Mouse (Mus musculus) left cerebral cortex, adult 8-10 months (tissue): ENCODE data around the gene Adap1. TPM values are rescaled to one million over a fixed set of nuclear protein-coding genes. Genes with fewer than 3 reads are reported as not detected.

Source experiments
- DNase-seq, 2 experiments: peaks; one replicate each; pipeline ENCODE4 v3.0.0; 2022; ENCODE audit warnings: low spot score in 2 of 2
- microRNA-seq, 2 experiments: library from miRNA; unstranded; fragments of <30 nt; microRNA quantifications; one replicate each; pipeline ENCODE4 v1.2.0; 2022
- total RNA-seq, 4 experiments: library from RNA; stranded (reverse); gene quantifications; 2 replicates each; pipeline ENCODE4 v1.2.4; 2022

Gene Adap1
- total RNA-seq, 4 experiments from 2014 or later: 207 to 227 (median 217) TPM

GRCm38 (mm10) chr5:139252081-139252909 lies 73.1 kb downstream of the Adap1 start, which contains the start of gene Get4:
TSS of gene Get4 (plus strand) at chr5:139252324.
- DNase-seq: peak; percentile 94 to 99

- no peak for DNase-seq
Observed at GRCm38 (mm10) chr5:139251736-139252080, 73.7 kb downstream of the Adap1 start.

GRCm38 (mm10) chr5:139251279-139251678 lies 74.1 kb downstream of the Adap1 start:
- DNase-seq: peak in 1 of 2 experiments; percentile 33

- no peak for DNase-seq
Observed at GRCm38 (mm10) chr5:139248846-139249245, 76.6 kb downstream of the Adap1 start.

GRCm38 (mm10) chr5:139247767-139248166 lies 77.7 kb downstream of the Adap1 start:
- DNase-seq: no peak

GRCm38 (mm10) chr5:139243384-139243783 lies 82.0 kb downstream of the Adap1 start:
- no peak for DNase-seq

- DNase-seq: no peak
Observed at GRCm38 (mm10) chr5:139241022-139241761, 84.2 kb downstream of the Adap1 start.

- DNase-seq: no peak
Observed at GRCm38 (mm10) chr5:139237436-139237835, 88.0 kb downstream of the Adap1 start.

- DNase-seq: no peak
Observed at GRCm38 (mm10) chr5:139234423-139234822, 91.0 kb downstream of the Adap1 start.

- DNase-seq: no peak
Observed at GRCm38 (mm10) chr5:139232083-139232482, 93.3 kb downstream of the Adap1 start.

GRCm38 (mm10) chr5:139229716-139230115 lies 95.7 kb downstream of the Adap1 start:
- DNase-seq: no peak

GRCm38 (mm10) chr5:139228318-139228717 lies 97.1 kb downstream of the Adap1 start:
- no peak for DNase-seq

- DNase-seq: no peak
Observed at GRCm38 (mm10) chr5:139227645-139228044, 97.8 kb downstream of the Adap1 start.

GRCm38 (mm10) chr5:139227236-139227635 lies 98.2 kb downstream of the Adap1 start:
- no peak for DNase-seq

- no peak for DNase-seq
Observed at GRCm38 (mm10) chr5:139223331-139223730, 102.1 kb downstream of the Adap1 start.

Small RNA genes within 50 kb of the gene (microRNA-seq; reads per million reads assigned to microRNA genes)
- 232 to 372 reads per million in 2 experiments for gene Mir339

Other genes starting within 250 kb of the Adap1 start
- 100 to 1,000 TPM; 670 to 720 (median 701) TPM for gene Prkar1b, start 175.6 kb downstream of the Adap1 start, total RNA-seq
- gene Dnaaf5, start 175.4 kb downstream of the Adap1 start, total RNA-seq: 1 to 10 TPM; 6.0 to 8.9 (median 6.9) TPM
- 100 to 1,000 TPM; 127 to 146 (median 132) TPM for gene Sun1, start 125.0 kb downstream of the Adap1 start, total RNA-seq
- gene Get4, start 73.3 kb downstream of the Adap1 start, total RNA-seq: 10 to 100 TPM; 56.1 to 59.8 (median 57.6) TPM
- 10 to 100 TPM; 59.2 to 62.6 (median 61.3) TPM for gene Cox19, start 25.8 kb upstream of the Adap1 start, total RNA-seq
- gene Cyp2w1, start 27.0 kb upstream of the Adap1 start, total RNA-seq: not detected
- gene Gpr146, start 52.1 kb upstream of the Adap1 start, total RNA-seq: 10 to 100 TPM; 15.9 to 17.1 (median 16.4) TPM
- 1 to 10 TPM in 1 of 4 experiments, under 1 TPM in 3; 0.32 to 1.5 (median 0.70) TPM for gene C130050O18Rik, start 79.7 kb upstream of the Adap1 start, total RNA-seq
- 1 to 10 TPM; 2.5 to 3.7 (median 3.3) TPM for gene Gper1, start 97.5 kb upstream of the Adap1 start, total RNA-seq
- 10 to 100 TPM; 12.6 to 16.6 (median 15.2) TPM for gene 3110082I17Rik, start 134.9 kb upstream of the Adap1 start, total RNA-seq
- gene Zfand2a, start 158.9 kb upstream of the Adap1 start, total RNA-seq: 10 to 100 TPM; 45.5 to 52.6 (median 50.4) TPM
- under 1 TPM in 3 of 4 experiments, not detected in 1; 0.14 to 0.74 (median 0.14) TPM for gene Uncx, start 217.9 kb upstream of the Adap1 start, total RNA-seq